Mouse (Mus musculus) C2C12 (cell line): ENCODE data around the gene Il1rn. TPM values are rescaled to one million over a fixed set of nuclear protein-coding genes. Genes with fewer than 3 reads are reported as not detected.

Experiments
- H3K27me3 ChIP-seq: one replicate; pipeline ENCODE4 v1.6.1; 2011; ENCODE audit not compliant: control insufficient read depth, insufficient read depth, insufficient read length
- H3K36me3 ChIP-seq: one replicate; pipeline ENCODE4 v1.6.1; 2011; ENCODE audit not compliant: control insufficient read depth, insufficient read depth
- H3K4me3 ChIP-seq: one replicate; pipeline ENCODE4 v1.5.1; 2011; ENCODE audit warnings: mild to moderate bottlenecking, control low read depth; ENCODE audit not compliant: poor library complexity, insufficient read depth, severe bottlenecking
- H3K79me2 ChIP-seq: one replicate; pipeline ENCODE4 v1.6.1; 2011; ENCODE audit not compliant: control insufficient read depth, insufficient read depth
- H3K79me3 ChIP-seq: one replicate; pipeline ENCODE4 v1.6.1; 2011; ENCODE audit warnings: low read depth, control low read depth
- H3ac ChIP-seq: one replicate; pipeline ENCODE3; 2011; ENCODE audit warnings: low read depth; ENCODE audit not compliant: control insufficient read depth, insufficient read length
- CEBPB ChIP-seq: IDR thresholded peaks from one replicate; pipeline ENCODE4 v1.6.1; 2011; ENCODE audit warnings: low read depth, mild to moderate bottlenecking, control low read depth, moderate library complexity
- CTCF ChIP-seq: IDR thresholded peaks from one replicate; pipeline ENCODE4 v1.5.1; 2011; ENCODE audit not compliant: control insufficient read depth, insufficient read depth, insufficient read length
- FOSL1 ChIP-seq: IDR thresholded peaks from one replicate; pipeline ENCODE4 v1.8.0; 2011; ENCODE audit warnings: mild to moderate bottlenecking, low read length; ENCODE audit not compliant: poor library complexity, insufficient read depth, severe bottlenecking
- MAX ChIP-seq: IDR thresholded peaks from one replicate; pipeline ENCODE4 v1.6.1; 2011; ENCODE audit warnings: mild to moderate bottlenecking, control low read depth
- MYOD1 ChIP-seq: IDR thresholded peaks from one replicate; pipeline ENCODE4 v1.6.1; 2011; ENCODE audit warnings: low read depth; ENCODE audit not compliant: control insufficient read depth, insufficient read length
- MYOG ChIP-seq: IDR thresholded peaks from one replicate; pipeline ENCODE4 v1.6.1; 2011; ENCODE audit not compliant: control insufficient read depth, insufficient read length; ENCODE audit errors: extremely low read depth
- USF1 ChIP-seq: IDR thresholded peaks from one replicate; pipeline ENCODE4 v1.6.1; 2011; ENCODE audit warnings: low read depth, mild to moderate bottlenecking, control low read depth, moderate library complexity
- polyA plus RNA-seq: library from polyadenylated mRNA; unstranded; fragments of >200 nt; fragmentation: generic; extraction: Trizol; gene quantifications from one replicate; pipeline ENCODE4 v1.2.1, GENCODE M21; 2012; ENCODE audit warnings: missing spikeins

Il1rn gene
- polyA plus RNA-seq, 1 experiment: 0.20 TPM

DNA sequence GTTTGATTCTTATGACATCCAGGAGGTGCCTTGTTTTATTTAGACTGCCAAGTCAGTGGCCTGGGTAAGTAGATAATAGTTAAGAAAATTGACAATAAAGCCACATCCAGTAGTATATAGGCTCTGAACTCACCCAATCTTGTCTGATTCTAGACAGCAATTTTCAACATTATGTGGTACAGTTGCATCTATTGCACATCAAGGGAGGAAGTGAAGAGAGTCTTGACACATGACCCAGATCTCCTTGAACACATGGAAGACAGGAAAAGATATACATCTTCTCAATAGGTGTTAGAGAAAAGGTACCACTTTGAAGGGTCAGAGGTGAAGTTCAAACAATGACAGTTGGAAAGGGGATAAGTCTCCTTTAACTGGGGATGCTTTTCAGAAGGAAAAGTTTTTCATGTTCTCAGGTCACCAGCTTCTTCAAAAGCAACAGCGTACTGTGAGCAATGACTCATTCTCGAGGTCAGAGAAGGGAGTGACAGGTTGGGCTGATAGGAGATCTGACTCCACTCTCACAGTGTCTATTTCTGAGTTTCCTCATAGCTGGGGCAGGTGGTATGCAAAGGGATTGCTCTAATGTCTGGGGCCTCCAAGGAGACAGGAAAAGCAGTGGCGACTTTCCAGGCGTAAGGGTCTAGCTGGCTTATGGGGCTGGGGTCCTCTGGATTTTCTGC lies 18.6 kb upstream of the Il1rn start:
- no peak for TF ChIP-seq USF1
- no peak for TF ChIP-seq FOSL1
- TF ChIP-seq MYOG: no peak
- TF ChIP-seq MAX: no peak
- TF ChIP-seq CEBPB: no peak
- TF ChIP-seq MYOD1: no peak
- TF ChIP-seq CTCF: no peak
- no peaks in the 10 kb centered on the region for H3K27me3 ChIP-seq
- H3K36me3 ChIP-seq: no peaks in the 10 kb centered on the region
- no peaks in the 10 kb centered on the region for H3K79me3 ChIP-seq
- no peaks in the 10 kb centered on the region for H3K79me2 ChIP-seq
- H3K4me3 ChIP-seq: no peak overlapping the region
- no peak overlapping the region for H3ac ChIP-seq

DNA sequence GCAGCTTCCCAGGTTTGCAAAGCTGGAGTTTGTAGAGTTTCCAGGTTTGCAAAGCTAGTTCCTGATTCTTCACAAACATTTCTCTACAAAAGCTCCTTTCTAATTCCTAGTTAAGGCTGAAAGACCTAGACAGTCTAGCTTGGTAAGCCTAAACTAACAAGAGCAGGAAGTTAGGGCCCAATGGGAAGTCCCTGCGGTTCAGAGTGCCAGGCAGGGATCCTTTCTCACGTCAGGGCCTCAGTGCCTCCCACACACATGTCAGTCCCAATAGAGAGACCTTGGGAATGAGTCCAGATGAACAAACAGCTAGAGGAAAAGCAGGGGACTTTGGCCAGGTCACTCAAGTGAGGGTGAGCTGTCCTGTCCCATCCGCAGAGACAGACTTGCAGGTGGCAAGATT lies 1.3 kb upstream of the Il1rn start:
- no peak overlapping the region for H3ac ChIP-seq
- no peaks in the 10 kb centered on the region for H3K36me3 ChIP-seq
- TF ChIP-seq MAX (no peak), CTCF (no peak), MYOG (no peak), CEBPB (no peak), USF1 (no peak), FOSL1 (no peak), MYOD1 (no peak)
- no peaks in the 10 kb centered on the region for H3K79me3 ChIP-seq
- no peaks in the 10 kb centered on the region for H3K79me2 ChIP-seq
- H3K4me3 ChIP-seq: no peak overlapping the region
- no peaks in the 10 kb centered on the region for H3K27me3 ChIP-seq

GRCm38 (mm10) chr2:24341395-24341885 lies 4.8 kb downstream of the Il1rn start:
- Histone ChIP-seq H3K27me3 (no peaks in the 10 kb centered on the region), H3K79me2 (no peaks in the 10 kb centered on the region), H3K36me3 (no peaks in the 10 kb centered on the region), H3ac (no peak overlapping the region), H3K4me3 (no peak overlapping the region), H3K79me3 (no peaks in the 10 kb centered on the region)
- TF ChIP-seq USF1 (no peak), CEBPB (no peak), MYOG (no peak), MAX (no peak), MYOD1 (no peak), CTCF (no peak), FOSL1 (no peak)

DNA sequence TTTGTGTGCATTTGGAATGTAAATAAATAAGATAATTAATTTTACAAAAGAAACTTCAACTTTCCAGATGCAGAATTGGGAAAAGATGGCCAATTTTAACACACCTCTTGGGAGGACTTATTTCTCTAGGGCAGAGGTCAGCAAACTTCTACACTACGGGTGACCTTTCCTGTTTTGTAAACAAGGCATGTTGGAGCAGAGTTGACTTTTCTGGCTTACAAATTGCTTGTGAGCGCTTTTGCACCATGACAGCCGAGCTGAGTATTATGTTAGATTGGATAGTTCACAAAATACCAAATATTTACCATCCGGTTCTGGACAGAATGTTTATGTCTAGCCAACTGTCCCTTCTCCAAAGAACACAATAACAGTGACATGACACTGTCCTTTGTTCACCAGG lies 8.0 kb downstream of the Il1rn start:
- no peak for TF ChIP-seq FOSL1
- no peak for TF ChIP-seq MYOG
- no peak for TF ChIP-seq MAX
- no peak for TF ChIP-seq USF1
- TF ChIP-seq CTCF: no peak
- Histone ChIP-seq H3K79me2 (no peaks in the 10 kb centered on the region), H3K4me3 (no peak overlapping the region), H3K27me3 (no peaks in the 10 kb centered on the region), H3K79me3 (no peaks in the 10 kb centered on the region), H3ac (no peak overlapping the region), H3K36me3 (no peaks in the 10 kb centered on the region)

- TF ChIP-seq MYOD1 (no peak), CEBPB (no peak), MAX (no peak), FOSL1 (no peak)
- Histone ChIP-seq H3K79me2 (no peaks in the 10 kb centered on the region), H3K79me3 (no peaks in the 10 kb centered on the region), H3ac (no peak overlapping the region), H3K4me3 (no peak overlapping the region), H3K27me3 (no peaks in the 10 kb centered on the region), H3K36me3 (no peaks in the 10 kb centered on the region)
Measured at GRCm38 (mm10) chr2:24345056-24345455, 8.4 kb downstream of the Il1rn start.

GRCm38 (mm10) chr2:24347926-24348325 lies 11.3 kb downstream of the Il1rn start:
- no peaks in the 10 kb centered on the region for H3K79me3 ChIP-seq
- H3K36me3 ChIP-seq: no peaks in the 10 kb centered on the region
- H3K27me3 ChIP-seq: no peaks in the 10 kb centered on the region
- H3K4me3 ChIP-seq: no peak overlapping the region
- no peak for TF ChIP-seq MAX
- no peak for TF ChIP-seq FOSL1
- no peak for TF ChIP-seq MYOG
- no peak for TF ChIP-seq USF1
- TF ChIP-seq MYOD1: no peak
- no peak for TF ChIP-seq CTCF
- TF ChIP-seq CEBPB: no peak
- H3ac ChIP-seq: no peak overlapping the region
- H3K79me2 ChIP-seq: no peaks in the 10 kb centered on the region
